Mouse (Mus musculus): ENCODE measurements around the gene Cyp2c38.

DNA sequence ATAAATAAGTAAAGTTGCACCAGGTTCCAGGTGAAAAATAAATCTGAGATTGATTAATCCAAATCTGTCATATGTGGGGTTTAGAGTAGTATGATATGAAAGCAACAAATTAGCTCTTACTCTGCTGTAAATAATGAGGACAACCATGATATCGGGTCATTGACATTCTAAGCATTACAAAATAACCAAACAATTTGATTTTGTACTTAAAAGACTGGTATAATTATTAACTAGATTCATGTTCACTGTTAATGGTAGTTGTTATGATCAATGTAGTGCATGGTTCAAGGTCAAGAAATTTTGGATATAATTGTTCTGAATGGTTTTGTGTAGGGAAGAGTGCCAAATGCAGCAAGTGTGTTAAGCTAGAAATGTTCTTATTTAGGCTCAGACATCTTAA lies 46.7 kb upstream of the Cyp2c38 start:
- TF ChIP-seq CTCF (IDR thresholded peaks at IDR 0.05; ENCODE audit: control insufficient read depth, insufficient read depth, insufficient replicate concordance, low read depth, low read length) (no peak), POLR2A (IDR thresholded peaks at IDR 0.05; ENCODE audit: control insufficient read depth, low read depth, low read length) (no peak)
